ENCODE assay signal across 8 mouse cellular contexts in genomic region chr9:118606148-118606816, GRCm38 (mm10). TPM values are rescaled to one million over a fixed set of nuclear protein-coding genes. Genes with fewer than 3 reads are reported as not detected.
DNase-seq lines count a peak whose midpoint lies in the region; ATAC-seq lines count a peak whose summit lies in the region.

TSS of gene Itga9 (plus strand) at chr9:118606690.

- WGBS in hindbrain, embryonic 11.5 days = 18% methylated on average over 27 of the region's 42 CpGs

- H3K36me3 ChIP-seq in hindbrain, embryonic 11.5 days (ENCODE audit: control insufficient read depth, insufficient read depth, low read length) = no peaks in the 10 kb centered on the region

- peaks cover 6% of the 10 kb centered on the region for H3K4me1 ChIP-seq in hindbrain, embryonic 11.5 days (replicated peaks; ENCODE audit: control insufficient read depth, insufficient read depth, low read length)

- DNase-seq in ES-CJ7 (ENCODE audit: low read depth, low spot score) = peak; percentile 45
- DNase-seq in cerebellum, adult 8-10 months = peak; percentile 30
- DNase-seq in frontal cortex, postnatal 25 days (ENCODE audit: low spot score in 2 of 2) = peak; percentile 52 to 57
- DNase-seq in hindbrain, embryonic 11.5 days (ENCODE audit: low spot score) = peak; percentile 93
- peak; percentile 60 to 67 for DNase-seq in layer of hippocampus, postnatal 14 days (ENCODE audit: low spot score in 2 of 2)
- DNase-seq in lung, postnatal 25 days (ENCODE audit: low spot score) = peak; percentile 84
- peak; percentile 78 for DNase-seq in retina, postnatal 1 day
- DNase-seq in thymus, postnatal 36 days = peak; percentile 78 to 82

- peaks cover 6% of the 10 kb centered on the region for H3K27me3 ChIP-seq in hindbrain, embryonic 11.5 days (ENCODE audit: control insufficient read depth, insufficient read depth, low read length)

- H3K4me2 ChIP-seq in hindbrain, embryonic 11.5 days (replicated peaks; ENCODE audit: low read depth, low read length) = peak within 1 kb of the TSS; percentile 95

- H3K27ac ChIP-seq in hindbrain, embryonic 11.5 days (ENCODE audit: low read depth, low read length) = 0 out of 2 replicates have a peak within 1 kb of the TSS, but pooled peaks have one; percentile 36

- H3K9me3 ChIP-seq in hindbrain, embryonic 11.5 days (ENCODE audit: control insufficient read depth, low read length) = no peaks in the 10 kb centered on the region

- H3K4me3 ChIP-seq in hindbrain, embryonic 11.5 days (ENCODE audit: low read depth, low read length) = peak within 1 kb of the TSS; percentile 64

- peak within 1 kb of the TSS; percentile 84 for H3K9ac ChIP-seq in hindbrain, embryonic 11.5 days (ENCODE audit: low read depth, low read length)

- peak; percentile 92 for ATAC-seq in hindbrain, embryonic 11.5 days (ENCODE audit: low FRiP score)

RNA-seq across cellular contexts. Expression of gene Itga9, which starts in this region (rescaled TPM):
- 4.0 and 6.3 TPM in 2 replicates for polyA plus RNA-seq in hindbrain, embryonic 11.5 days (2014; fragmentation: Nextera tagmentation; extraction: Ambion mirVana)
- total RNA-seq in layer of hippocampus, postnatal 14 days (2021) = 10 to 100 TPM in 1 of 2 experiments, 1 to 10 TPM in 1; 6.1 to 11.2 TPM

Comparison
In these comparisons a context has a peak if more than half of its experiments do, and no peak if none do; other contexts are left out.
1. Peak in every context shown above with its lines: DNase-seq, ATAC-seq, H3K4me3 ChIP-seq and H3K27ac ChIP-seq.
2. DNase-seq: peak in every context shown above with its lines; median percentile 93 in hindbrain, embryonic 11.5 days; 84 in lung, postnatal 25 days; 80 in thymus, postnatal 36 days; 78 in retina, postnatal 1 day; 64 in layer of hippocampus, postnatal 14 days; 54 in frontal cortex, postnatal 25 days; 45 in ES-CJ7; 30 in cerebellum, adult 8-10 months.